Mouse (Mus musculus): ENCODE measurements around the gene Zbtb45.

- TF ChIP-seq POLR2A (IDR thresholded peaks at IDR 0.05; ENCODE audit: control insufficient read depth, extremely low read depth, insufficient read depth, low read length, poor library complexity) (no peak), CTCF (IDR thresholded peaks at IDR 0.05; ENCODE audit: borderline replicate concordance, control insufficient read depth, extremely low read depth, insufficient read depth, low read length, poor library complexity) (no peak)
These were observed 3.8 kb upstream of the Zbtb45 start for GRCm38 (mm10) chr7:13013671-13014070.

Measured in thymus, adult 2 months (tissue).